Mouse (Mus musculus) G1E-ER4 (cell line): ENCODE data around the gene Cpsf7. TPM values are rescaled to one million over a fixed set of nuclear protein-coding genes. Genes with fewer than 3 reads are reported as not detected.

ENCODE experiments used
- GATA1 ChIP-seq: IDR thresholded peaks from one replicate; pipeline ENCODE4 v1.8.0; 2012; ENCODE audit warnings: low read length, inconsistent platforms
- polyA plus RNA-seq: library from polyadenylated mRNA; stranded (reverse); fragments of >175 nt; gene quantifications from 2 replicates; pipeline ENCODE4 v1.2.3, GENCODE M21; 2012

Cpsf7 gene
- 29.9 and 62.4 TPM in 2 replicates for polyA plus RNA-seq

DNA sequence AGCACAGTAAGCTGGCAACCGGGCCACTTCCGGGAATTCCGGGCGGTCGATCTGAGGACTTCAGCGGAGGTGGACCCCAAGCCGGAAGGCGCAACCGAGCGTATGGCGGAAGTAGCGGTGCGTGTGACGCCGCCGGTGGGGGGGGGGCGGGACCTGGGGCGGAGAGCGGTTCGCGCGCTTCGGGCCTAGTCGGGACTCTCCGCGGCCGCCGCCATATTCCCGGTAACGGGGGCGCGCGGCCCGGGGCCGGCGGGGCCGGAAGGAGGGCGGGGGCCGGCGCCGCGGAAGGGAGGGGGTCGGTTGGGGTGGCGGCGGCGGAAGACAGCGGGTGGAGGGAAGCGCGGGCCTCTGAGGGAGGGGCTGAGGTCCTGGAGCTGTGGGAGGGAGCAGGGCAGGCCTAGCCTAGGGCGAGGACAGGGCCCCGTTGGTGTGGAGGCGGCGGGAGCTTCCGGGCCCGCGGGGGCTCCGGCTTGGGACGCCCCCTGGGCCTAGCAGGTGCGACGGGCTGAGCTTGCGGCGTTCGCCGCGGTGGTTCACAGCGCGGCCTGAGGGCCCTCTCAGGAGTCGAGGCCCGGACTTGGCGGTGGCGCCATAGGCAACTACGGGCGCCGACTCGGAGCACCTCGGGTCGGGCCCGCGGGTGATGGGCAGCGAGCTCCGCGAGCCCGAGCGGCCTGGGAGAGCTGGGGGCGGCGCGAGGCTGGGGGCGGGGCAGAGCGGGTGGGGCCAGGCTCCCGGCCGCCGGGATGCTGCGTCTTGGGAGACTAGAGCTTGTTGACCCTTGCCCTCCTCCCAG, at the start of gene Cpsf7:
Gene Cpsf7 (plus strand): TSS at position 161 of the 796 bp plus-strand sequence.
- TF ChIP-seq GATA1 = no peak

DNA sequence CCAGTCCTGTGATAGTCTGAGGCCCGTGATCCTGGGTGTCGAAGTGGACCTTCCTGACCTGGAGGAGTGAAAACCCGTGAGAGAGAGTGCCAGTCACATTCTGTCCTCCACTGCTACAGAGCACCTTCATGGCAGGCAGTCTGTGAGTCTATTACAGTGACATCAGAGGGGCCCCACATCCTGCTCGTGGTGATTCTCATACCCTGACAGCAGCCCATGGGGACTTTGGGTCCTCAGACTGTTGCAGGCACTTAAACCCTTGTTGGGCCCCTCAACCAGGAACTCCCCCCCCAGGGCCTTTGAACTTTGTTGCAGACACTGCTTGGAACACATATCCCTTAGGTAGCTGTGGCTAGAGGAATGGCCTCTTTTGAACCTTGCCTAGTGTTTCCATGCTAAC, 45.5 kb upstream of the Cpsf7 start:
- no peak for TF ChIP-seq GATA1

DNA sequence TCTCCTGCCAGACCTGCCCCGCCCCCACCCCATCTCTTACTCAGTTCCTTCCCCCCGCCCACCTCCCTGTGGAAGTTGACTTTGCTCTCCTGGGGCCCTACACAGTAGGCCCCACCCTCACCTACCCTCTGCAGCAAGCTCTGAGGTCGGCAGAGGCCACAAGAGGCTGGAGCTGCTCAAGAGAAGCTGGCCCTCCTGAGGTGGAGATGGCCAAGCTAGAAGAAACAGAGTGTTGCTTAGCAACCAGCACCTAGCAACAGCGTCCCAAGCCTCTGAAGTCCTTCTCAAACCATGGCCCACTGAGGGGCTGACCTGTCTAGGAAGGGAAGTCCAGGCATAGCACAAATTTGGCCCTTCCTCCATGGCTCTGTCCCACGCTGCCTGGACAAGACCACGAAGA, 42.4 kb upstream of the Cpsf7 start, which contains the start of gene Ppp1r32:
Gene Ppp1r32 (minus strand): TSS at position 226 of the 400 bp plus-strand sequence.
- TF ChIP-seq GATA1 = no peak

DNA sequence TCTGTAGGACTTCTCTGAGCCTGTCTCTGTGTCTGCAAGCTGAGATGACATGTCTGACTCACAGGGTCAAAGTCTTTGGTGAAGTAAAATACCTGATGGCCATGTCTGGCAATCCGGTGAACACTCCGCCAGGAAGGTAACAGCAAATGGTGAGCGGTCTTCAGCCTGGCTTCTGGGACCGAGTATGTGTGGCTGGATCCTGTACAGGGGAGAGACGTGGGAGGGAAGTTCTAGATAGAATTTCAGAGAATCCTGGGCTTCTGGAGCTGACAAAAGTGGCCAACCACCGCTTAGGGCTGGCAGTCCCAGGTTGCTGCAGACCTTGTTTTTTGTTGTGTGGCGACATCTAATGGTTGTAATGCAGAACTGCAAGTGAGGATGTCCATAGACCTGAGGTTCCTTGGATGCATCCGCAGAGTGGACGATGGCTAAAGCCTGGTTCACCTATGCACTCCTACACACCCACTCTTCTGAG, 38.8 kb upstream of the Cpsf7 start:
- TF ChIP-seq GATA1 = no peak

DNA sequence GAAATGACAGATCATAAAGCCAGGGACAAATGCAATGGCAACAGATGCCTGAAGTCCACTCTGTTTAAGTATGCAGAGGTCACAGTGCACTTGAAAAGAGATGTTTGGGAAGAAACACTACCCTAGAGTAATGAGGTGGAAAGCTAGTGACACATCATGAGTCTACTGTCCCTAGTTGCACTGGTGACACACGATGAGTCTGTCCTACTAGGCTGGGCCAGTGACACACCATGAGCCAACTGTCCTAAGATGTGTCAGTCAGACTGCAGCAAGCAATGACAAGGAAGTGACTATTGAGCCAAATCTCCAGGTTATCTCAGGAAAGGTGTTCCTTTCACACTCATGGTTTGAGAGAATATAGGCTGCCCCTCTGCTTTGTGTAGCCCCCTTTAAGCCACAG, 29.4 kb upstream of the Cpsf7 start:
- no peak for TF ChIP-seq GATA1

DNA sequence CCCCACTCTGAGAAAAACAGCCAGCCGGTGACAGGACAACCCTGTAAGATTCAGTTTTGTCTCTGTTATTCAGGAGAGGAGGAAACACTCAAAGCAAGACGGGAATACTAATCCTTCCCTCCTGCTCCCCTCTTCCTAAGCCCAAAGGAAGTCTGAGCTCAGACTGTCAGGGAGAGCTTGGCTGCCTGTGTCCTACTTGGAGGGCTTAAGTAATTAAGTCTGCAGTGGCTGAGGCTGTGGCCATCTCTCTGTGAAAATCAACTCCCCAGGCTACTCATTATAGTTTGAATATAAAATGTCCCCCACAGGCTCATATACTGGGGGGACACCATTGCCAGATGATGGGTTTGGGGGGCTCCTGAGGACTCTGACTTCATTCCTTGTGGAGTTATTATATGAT, 28.1 kb upstream of the Cpsf7 start:
- no peak for TF ChIP-seq GATA1

DNA sequence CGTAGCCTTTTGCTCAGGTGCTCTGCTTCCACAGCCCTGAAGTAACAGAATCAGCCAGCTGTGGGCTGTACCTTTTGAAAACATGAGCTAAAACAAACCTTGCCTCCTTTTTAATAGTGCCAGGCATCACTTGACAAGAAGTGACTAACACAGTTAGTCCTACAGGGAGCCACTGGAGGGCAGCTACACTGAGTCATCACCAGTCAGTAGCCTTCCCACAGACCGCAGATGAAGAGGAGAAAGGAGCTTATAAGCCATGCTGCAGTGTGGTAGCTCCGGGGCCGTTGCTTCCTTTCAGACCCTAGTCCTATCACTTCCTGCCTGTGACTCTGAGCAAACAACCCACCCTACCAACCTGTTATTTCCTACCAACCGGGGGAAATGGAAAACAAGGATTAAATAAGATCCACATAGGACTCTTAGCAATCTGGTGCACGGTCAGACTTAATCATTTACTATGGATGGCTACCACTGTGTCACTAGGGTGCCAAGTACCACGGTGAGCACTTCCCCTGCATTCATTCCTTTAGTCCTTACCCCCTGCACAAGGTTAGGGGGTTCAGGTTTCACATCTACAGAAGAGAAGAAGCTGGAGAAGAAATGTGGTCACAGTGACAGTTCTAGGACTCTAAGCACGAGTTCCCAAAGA, 27.4 kb upstream of the Cpsf7 start:
- TF ChIP-seq GATA1 = no peak

DNA sequence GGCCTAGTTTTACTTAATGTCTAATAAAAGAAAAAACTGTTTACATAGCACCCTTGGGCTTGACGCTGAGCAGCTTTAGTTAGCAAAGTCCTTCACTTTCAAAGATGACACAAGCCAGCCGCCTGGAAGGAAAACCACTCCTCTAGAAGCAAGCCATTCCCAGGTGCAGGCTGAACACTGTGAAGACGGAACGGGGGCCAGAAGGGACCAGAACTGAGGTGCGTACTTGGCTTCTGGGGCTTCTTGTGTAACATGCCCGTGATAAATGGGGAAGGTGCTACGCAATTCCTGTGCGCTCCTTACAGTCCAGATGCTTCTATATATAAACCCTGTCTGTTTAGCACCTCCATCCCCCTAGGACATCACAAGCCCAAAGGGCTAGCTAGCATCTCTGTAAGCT, 24.5 kb upstream of the Cpsf7 start:
- TF ChIP-seq GATA1 = no peak

DNA sequence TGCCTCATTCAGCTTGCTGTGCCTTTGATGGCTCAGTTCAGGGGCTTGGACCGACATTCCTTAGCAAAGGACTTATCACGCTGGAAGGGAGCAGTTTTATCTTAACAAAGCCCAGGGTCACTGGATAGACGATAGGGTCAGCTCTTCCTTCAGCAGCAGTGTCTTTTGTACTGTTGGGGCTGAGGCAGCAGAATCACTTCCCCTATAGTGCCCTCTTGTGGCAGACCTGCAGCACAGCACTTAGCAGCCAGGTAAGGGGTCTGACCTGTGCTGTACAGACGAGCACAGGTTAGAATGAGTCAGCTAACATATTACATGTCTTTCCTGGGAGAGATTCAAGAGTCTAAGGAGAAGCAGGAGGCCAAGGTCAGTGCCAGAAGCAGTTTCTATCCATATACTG, 22.5 kb upstream of the Cpsf7 start:
- no peak for TF ChIP-seq GATA1

DNA sequence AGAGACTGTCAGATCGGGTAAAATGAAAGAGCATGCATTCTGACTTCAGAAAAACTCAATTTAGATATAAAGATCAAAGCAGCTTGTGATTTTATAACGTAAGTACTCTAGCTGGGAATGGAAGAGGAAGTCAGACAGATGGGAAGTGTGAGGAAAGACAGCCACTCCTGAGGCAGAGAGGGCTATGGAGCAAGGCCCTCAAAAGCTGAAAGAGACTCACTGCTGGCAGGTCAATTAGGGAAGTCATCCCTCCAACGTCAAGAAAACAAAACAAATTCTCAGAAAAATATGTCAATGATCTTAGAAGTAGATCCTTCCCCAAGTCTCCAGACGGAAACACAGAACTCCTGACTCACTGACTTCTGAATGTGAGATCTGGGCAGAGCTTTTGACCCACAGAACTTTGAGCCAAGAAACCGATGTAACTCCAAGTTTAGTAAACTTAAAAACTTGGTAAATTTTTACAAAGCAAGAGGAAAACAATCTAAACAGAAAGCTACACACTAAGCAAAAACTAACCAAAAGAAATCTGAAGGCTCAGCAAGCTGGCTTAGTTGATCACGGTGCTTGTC, 14.2 kb upstream of the Cpsf7 start:
- no peak for TF ChIP-seq GATA1

DNA sequence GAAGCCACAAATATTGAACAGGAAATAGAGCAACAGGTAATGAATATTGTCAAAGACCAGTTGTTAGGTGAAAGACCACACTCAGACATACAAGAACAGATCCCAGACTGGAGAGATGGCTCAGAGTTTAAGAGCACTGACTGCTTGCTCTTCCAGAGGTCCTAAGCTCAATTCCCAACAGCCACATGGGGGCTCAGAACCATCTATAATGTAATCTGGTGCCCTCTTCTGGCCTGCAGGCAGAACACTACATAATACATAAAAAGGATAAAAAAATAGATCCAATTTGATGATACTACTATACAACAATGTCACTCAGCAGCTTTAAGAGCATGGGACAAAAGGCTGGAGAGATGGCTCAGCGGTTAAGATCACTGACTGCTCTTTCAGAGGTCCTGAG, 4.7 kb upstream of the Cpsf7 start:
- no peak for TF ChIP-seq GATA1

DNA sequence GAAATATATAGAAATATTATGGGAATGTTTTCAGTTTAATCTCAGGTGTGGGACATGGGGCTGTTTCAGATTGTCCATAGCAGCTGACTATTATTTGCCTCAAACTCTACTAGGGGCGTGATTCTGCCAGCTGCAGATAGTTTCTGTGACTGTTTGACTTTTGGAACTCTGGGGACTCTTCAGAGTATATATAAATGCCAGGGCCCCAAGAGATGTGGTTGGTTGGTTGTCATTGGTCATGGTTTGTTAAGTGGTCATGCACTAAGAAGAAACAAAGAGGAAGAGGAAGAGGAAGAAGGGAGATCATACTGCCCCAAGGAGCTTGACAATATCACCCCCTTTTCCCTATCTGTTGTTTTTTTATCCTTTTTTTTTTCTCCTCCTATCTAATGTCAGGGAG, 3.1 kb upstream of the Cpsf7 start:
- no peak for TF ChIP-seq GATA1

DNA sequence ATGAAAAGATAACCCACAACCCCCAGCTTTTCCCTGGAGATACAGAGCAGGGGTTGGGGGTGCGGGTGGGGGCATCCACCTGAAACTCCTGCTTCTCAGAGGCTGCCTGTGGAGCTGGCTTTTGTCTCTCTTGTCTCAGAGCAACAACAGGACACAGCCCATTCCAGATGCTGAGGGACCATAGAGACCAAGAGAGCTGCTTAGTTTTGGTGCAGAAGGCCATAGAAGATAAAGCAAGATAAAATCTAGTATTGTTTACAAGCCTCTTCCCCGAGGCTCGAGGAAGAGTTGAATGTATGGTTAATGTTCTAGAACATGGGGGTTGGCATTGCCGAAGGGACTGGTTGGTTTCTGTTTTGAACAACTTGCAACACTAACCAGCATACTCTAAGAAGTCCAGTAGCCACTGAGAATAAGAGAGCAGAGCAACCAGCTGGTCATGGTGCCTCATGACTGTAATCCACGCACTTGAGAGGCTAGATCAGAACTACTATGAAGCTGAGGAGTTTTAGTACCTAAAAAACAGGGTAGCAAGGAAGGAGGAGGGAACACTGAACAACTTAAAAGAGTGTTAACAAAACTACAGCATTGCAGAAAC, 1.5 kb upstream of the Cpsf7 start:
- no peak for TF ChIP-seq GATA1

DNA sequence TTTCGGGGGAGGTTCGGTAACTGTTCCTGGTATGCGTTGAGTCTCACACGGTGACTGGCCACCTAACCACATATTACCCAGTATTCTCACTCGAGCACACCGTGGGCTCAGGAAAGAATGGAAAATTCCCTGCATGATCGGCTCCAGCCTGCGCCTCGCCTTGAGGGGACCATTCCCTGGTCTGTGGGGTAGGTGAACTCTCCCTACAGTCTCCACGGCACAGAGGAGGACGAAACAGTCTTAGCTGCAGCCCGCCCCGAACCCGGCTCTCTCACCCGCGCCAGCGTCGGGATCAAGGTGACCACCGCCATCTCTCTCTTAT, 321 bp upstream of the Cpsf7 start:
- TF ChIP-seq GATA1 = no peak

DNA sequence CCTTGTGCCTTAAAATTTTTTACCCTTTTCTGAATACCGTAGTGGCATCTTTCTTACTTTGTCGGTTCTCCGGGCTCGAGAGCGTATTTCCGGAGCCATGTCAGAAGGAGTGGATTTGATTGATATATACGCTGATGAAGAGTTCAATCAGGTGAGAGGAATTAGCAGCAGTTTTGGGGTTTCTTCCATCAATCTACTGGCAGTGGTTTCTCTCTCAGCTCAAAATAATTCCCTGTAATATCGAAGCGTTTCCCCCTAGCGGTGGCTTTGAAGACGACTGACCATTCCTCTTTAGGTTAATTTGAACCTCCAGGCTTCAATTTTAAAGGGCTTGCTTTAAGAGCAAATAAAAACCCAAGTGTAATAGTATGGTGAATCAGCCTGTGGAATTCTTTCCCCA, 844 bp downstream of the Cpsf7 start, which contains the start of gene Sdhaf2:
Gene Sdhaf2 (minus strand): TSS at position 233 of the 400 bp plus-strand sequence.
- TF ChIP-seq GATA1 = no peak

DNA sequence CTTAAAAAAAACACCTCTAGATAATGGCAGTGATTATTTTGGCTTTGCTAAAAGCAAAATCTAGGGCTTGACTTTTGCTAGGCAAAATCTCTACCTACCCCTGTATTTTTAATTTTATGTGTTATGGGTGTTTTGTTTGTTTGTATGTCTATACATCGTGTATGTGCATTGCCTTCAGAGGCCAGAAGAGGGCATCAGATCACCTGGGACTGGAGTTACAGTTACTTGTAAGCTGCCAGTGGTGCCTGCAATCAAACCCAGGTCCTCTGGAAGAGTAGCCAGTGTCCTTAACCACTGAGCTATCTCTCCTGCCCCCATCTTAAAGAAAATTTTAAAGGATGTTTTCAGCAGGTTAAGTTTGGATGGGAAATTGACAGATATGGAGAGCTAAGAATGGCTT, 5.0 kb downstream of the Cpsf7 start:
- TF ChIP-seq GATA1 = no peak
